Mouse (Mus musculus): ENCODE results near the gene Pigo.
"Not testable (repeated sequence)": the region's sequence is repeated elsewhere in the genome, so short reads cannot be mapped to it uniquely, and the experiment has no call there.

Gene Pigo

GRCm38 (mm10) chr4:43002756-43003439 lies 22.7 kb downstream of the Pigo start:
- in situ Hi-C loops (cut with MboI; ENCODE audit: low sequenced_read_pairs), result no loop called here

DNA sequence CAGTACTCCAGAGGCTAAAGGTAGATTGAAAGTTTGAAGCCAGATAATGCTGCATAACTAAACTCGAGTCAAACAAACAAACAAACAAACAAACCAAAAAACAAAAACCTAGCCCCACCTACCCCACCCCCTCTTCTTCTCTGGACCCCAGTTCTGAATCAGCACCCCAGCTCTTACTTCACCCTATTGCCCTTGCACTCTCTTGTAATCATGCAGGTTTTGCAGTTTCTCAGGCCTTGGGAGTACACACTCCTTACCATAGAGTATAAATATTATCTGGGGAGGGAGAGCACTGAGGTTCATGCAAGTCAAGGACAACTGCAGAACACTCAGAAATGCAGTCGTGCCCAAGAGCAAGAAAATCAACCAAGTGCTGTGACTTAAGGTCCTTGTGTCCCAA lies 24.3 kb downstream of the Pigo start:
- in situ Hi-C loops (cut with MboI; ENCODE audit: low sequenced_read_pairs), result no loop called here

GRCm38 (mm10) chr4:43000141-43000986 lies 25.3 kb downstream of the Pigo start, which contains the start of gene Vcp:
TSS of gene Vcp (minus strand) at chr4:43000507.
- in situ Hi-C loops (cut with MboI; ENCODE audit: low sequenced_read_pairs), result not testable (repeated sequence)

DNA sequence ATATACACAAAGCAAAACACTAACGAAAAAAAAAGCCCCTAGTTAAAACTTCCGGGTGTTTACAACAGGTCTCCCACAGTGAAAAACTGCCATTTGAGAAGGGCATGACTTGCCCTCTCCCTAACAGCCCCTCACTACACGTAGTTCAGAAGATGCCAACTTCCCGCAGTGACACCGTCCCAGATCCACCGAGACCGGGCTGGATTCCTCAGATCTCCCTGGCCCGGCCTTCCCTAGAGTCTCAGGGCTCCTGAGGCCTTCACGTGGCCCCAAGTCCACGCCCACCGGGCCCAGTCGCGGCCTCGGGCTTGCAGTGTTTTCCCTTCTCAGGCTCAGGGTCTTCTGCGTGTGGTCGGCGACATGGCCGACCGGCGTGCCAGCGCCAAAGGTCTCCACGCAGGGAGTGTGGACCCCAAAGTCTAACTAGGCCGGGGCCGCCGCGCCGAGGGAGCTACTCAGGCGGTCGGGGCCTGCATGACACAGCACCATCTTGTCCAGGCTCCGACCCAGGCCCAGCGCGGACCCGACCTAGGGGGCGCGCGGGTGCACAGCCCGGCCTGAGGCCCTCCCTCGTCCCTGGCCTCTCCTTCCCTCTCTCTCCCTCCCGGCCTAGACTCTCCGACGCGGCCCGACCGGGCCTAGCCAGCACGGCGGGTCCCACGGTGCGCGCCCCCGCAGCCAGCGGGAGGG lies 26.0 kb downstream of the Pigo start:
- in situ Hi-C loops (cut with MboI; ENCODE audit: low sequenced_read_pairs), result no loop called here

DNA sequence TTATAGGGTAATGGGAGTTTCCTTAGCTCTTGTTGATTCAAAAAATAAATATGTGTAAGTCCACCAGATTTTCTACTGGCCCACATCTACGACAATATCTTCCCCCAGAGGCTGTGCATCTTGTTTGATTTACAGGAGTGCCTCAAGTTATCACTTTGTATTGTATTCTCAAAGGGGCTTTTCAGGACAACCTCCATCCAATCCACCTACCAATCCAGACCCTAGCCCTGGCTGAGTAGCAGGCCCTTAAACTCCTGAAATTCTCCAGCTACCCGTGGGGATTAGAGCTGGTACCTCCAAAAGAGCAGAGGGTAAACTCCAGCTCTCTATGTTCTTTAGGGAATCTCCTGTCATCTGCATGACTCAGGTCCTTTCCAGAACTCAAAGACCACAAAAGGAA lies 27.6 kb downstream of the Pigo start:
- in situ Hi-C loops (cut with MboI; ENCODE audit: low sequenced_read_pairs), result no loop called here

DNA sequence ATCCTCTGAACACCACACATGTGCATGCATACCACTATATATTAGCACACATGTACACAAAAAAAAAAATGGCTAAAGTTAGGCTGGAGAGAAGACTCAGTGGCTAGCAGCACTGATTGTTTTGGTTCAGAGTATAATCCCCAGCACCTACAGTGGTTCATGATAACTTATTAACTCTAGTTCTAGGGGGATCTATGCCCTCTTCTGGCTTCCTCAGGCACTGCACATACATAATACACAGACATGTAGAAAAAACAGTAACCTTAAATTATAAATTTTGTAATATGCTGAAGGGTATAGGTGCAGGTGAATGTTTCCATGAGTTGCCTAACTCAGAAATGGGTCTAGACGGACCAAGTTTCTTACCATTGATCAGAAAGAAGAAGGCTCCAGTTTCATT lies 37.3 kb downstream of the Pigo start:
- in situ Hi-C loops (cut with MboI; ENCODE audit: low sequenced_read_pairs), result no loop called here

DNA sequence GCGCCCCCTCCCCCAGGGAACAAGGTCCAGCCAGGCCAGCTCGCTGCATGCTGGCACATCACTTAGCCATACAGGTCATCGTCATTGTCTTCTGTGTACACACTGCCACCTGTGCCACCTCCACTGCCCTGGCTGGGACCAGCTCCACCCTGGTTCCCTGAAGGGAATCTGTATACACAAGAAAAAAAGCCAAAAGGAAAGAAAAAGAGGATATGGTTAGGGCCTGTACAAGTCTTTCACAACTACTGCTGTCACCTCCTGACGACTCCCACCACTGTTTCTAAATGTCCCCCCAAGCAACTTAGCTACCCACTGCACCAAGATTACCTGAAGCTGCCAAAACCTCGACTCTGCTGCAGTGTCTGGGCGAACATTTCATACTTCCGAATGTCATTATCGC lies 45.2 kb downstream of the Pigo start:
- in situ Hi-C loops (cut with MboI; ENCODE audit: low sequenced_read_pairs), result not testable (repeated sequence)

- in situ Hi-C loops (cut with MboI; ENCODE audit: low sequenced_read_pairs), result no loop called here
Measured at GRCm38 (mm10) chr4:42978062-42978461, 47.6 kb downstream of the Pigo start.

- in situ Hi-C loops (cut with MboI; ENCODE audit: low sequenced_read_pairs), result no loop called here
Measured at GRCm38 (mm10) chr4:42973868-42974267, 51.8 kb downstream of the Pigo start.

DNA sequence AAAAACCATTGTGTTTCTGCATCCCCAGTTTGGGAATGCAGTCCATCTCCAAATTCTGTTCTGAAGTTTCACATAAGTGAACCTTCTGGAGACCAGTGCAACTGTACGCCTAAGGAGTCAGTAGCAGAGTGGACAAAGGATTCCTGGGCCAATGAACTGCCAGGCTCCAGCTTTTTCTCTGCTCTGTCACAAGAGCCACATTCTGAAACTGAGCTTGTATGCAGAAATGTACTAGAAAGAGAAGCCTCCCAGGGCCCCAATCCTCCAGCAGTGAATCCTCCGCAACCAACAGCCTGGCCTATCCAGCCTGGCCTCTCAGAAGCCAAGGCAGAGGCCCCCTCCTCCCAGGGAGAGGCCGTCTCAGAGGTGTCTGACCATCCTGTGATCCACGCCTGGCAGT lies 52.7 kb downstream of the Pigo start:
- in situ Hi-C loops (cut with MboI; ENCODE audit: low sequenced_read_pairs), result no loop called here

DNA sequence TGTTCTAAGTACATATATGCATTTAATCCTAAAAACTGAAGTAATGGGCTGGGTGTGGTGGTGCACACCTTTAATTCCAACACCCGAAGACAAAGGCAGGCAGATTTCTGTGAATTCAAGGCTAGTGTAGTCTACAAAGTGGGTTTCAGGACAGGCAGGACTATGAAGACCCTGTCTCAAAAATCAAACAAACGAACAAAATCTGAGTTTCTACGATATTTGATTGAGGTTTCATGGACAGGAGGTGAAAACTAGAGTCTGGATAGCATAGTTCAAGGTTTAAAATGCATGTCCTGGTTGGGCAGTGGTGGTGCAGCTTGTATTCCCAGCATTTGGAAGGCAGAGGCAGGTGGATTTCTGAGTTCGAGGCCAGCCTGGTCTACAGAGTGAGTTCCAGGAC lies 56.3 kb downstream of the Pigo start, which contains the start of gene 1700022I11Rik:
Gene 1700022I11Rik (plus strand): TSS at position 301 of the 400 bp plus-strand sequence.
- in situ Hi-C loops (cut with MboI; ENCODE audit: low sequenced_read_pairs), result no loop called here

Measured in CH12F3 (cell line).